9 mouse cellular contexts compared by ENCODE assay signal in genomic region chr6:115462743-115463337, GRCm38 (mm10).
DNase-seq lines count a peak whose midpoint lies in the region; ATAC-seq and TF ChIP-seq lines count a peak whose summit lies in the region.
"Had no signal": no experiment of that assay in that cellular context is flagged by ENCODE, and none has a peak within 500 bp of the region (broad histone marks: within the 10 kb centered on the region; RNA-seq: fewer than 3 reads in every experiment).

No protein-coding gene starts in this region.

- peaks cover 2 to 11% of the 10 kb centered on the region in 2 experiments; a peak in 3 of 4 replicates for H3K4me1 ChIP-seq in MEL (ENCODE audit: control insufficient read depth in 1 of 2, insufficient read depth in 2 of 2, low read length in 2 of 2)
- H3K4me1 ChIP-seq in heart, embryonic 13.5 days: peaks cover 8% of the 10 kb centered on the region; the same call in 1 of the 2 replicates
- H3K4me1 ChIP-seq in hindbrain, embryonic 14.5 days (replicated peaks; ENCODE audit: control insufficient read depth, insufficient read depth, low read length): no peaks in the 10 kb centered on the region
- H3K4me1 ChIP-seq: neural tube, embryonic 12.5 days had no signal

- no peak for TF ChIP-seq RAD21 in MEL (IDR thresholded peaks at IDR 0.05; ENCODE audit: low read depth, low read length)

- TF ChIP-seq CTCF in MEL (IDR thresholded peaks at IDR 0.05 in 2 of 3, conservative IDR thresholded peaks at IDR 0.05 in 1 of 3; ENCODE audit: control insufficient read depth in 1 of 3, insufficient read depth in 1 of 3, low read depth in 2 of 3, low read length in 3 of 3, poor library complexity in 1 of 3, severe bottlenecking in 1 of 3): no peak

- no peak for TF ChIP-seq EP300 in MEL (IDR thresholded peaks at IDR 0.05; ENCODE audit: low read depth in 1 of 2, low read length in 2 of 2)

- peak; percentile 49 for DNase-seq in MEL (ENCODE audit: low read depth, low spot score)
- peak; percentile 66 for DNase-seq in cerebellum, adult 11 months
- DNase-seq in lung, adult 18-20 months: peak; percentile 80 to 81
- DNase-seq in urinary bladder, adult 2 months (ENCODE audit: low spot score): peak; percentile 57
- DNase-seq in layer of hippocampus, adult 8-10 months (ENCODE audit: low spot score in 2 of 2): no peak
- no peak for DNase-seq in frontal cortex, postnatal 14 days (ENCODE audit: low spot score in 2 of 2)
- no peak for DNase-seq in hindbrain, embryonic 14.5 days (ENCODE audit: low spot score)

- no peak for ATAC-seq in heart, embryonic 13.5 days (ENCODE audit: extremely low read depth, insufficient number of reproducible peaks, low FRiP score, low TSS enrichment)
- no peak for ATAC-seq in hindbrain, embryonic 14.5 days (ENCODE audit: low FRiP score)

- H3K79me2 ChIP-seq in MEL (ENCODE audit: control insufficient read depth, insufficient read depth, low read length, poor library complexity): no peaks in the 10 kb centered on the region

- peaks cover 0 to 13% of the 10 kb centered on the region in 2 experiments; a peak in 2 of 4 replicates for H3K36me3 ChIP-seq in MEL (ENCODE audit: control insufficient read depth in 1 of 2, insufficient read depth in 2 of 2, low read length in 2 of 2)
- H3K36me3 ChIP-seq in heart, embryonic 13.5 days: no peaks in the 10 kb centered on the region
- H3K36me3 ChIP-seq in hindbrain, embryonic 14.5 days (replicated peaks; ENCODE audit: control insufficient read depth, insufficient read depth): no peaks in the 10 kb centered on the region
- H3K36me3 ChIP-seq: neural tube, embryonic 12.5 days had no signal

- no peak overlapping the region for H3K9ac ChIP-seq in MEL (ENCODE audit: control insufficient read depth, low read depth, low read length, poor library complexity, severe bottlenecking)
- no peak overlapping the region for H3K9ac ChIP-seq in heart, embryonic 13.5 days
- H3K9ac ChIP-seq in hindbrain, embryonic 14.5 days: no peak overlapping the region
- H3K9ac ChIP-seq: neural tube, embryonic 12.5 days had no signal

- no peak overlapping the region for H3K27ac ChIP-seq in MEL (ENCODE audit: control insufficient read depth, low read depth, low read length)
- no peak overlapping the region for H3K27ac ChIP-seq in heart, embryonic 13.5 days (replicated peaks)
- no peak overlapping the region for H3K27ac ChIP-seq in hindbrain, embryonic 14.5 days
- H3K27ac ChIP-seq: neural tube, embryonic 12.5 days had no signal

- 50% methylated on average over 16 of the region's 16 CpGs for WGBS in heart, embryonic 13.5 days
- 85% methylated on average over 16 of the region's 16 CpGs for WGBS in hindbrain, embryonic 14.5 days

- no peaks in the 10 kb centered on the region for H3K27me3 ChIP-seq in MEL (ENCODE audit: control insufficient read depth in 1 of 2, insufficient read depth in 2 of 2, low read length in 2 of 2)
- no peaks in the 10 kb centered on the region for H3K27me3 ChIP-seq in heart, embryonic 13.5 days (replicated peaks)
- no peaks in the 10 kb centered on the region for H3K27me3 ChIP-seq in hindbrain, embryonic 14.5 days (ENCODE audit: control insufficient read depth, insufficient read depth, low read length)
- H3K27me3 ChIP-seq: neural tube, embryonic 12.5 days had no signal

- no peaks in the 10 kb centered on the region for H3K9me3 ChIP-seq in MEL (replicated peaks; ENCODE audit: insufficient read depth, low read length)
- 0 out of 2 replicates have a peak, but pooled peaks cover 2% of the 10 kb centered on the region for H3K9me3 ChIP-seq in heart, embryonic 13.5 days
- H3K9me3 ChIP-seq in hindbrain, embryonic 14.5 days (ENCODE audit: control insufficient read depth, low read length): no peaks in the 10 kb centered on the region
- H3K9me3 ChIP-seq: neural tube, embryonic 12.5 days had no signal

- H3K4me3 ChIP-seq in MEL (ENCODE audit: control insufficient read depth in 1 of 2, insufficient read depth in 1 of 2, low read depth in 2 of 2, low read length in 2 of 2): no peak overlapping the region
- no peak overlapping the region for H3K4me3 ChIP-seq in heart, embryonic 13.5 days
- no peak overlapping the region for H3K4me3 ChIP-seq in hindbrain, embryonic 14.5 days (replicated peaks; ENCODE audit: low read length)
- H3K4me3 ChIP-seq: neural tube, embryonic 12.5 days had no signal

- peak overlapping the region; percentile 16; the same call in 1 of the 2 replicates for H3K4me2 ChIP-seq in heart, embryonic 13.5 days
- H3K4me2 ChIP-seq in hindbrain, embryonic 14.5 days (replicated peaks): no peak overlapping the region
- H3K4me2 ChIP-seq: neural tube, embryonic 12.5 days had no signal

- no peak for TF ChIP-seq POLR2A in MEL (IDR thresholded peaks at IDR 0.05; ENCODE audit: control insufficient read depth in 1 of 2, insufficient read depth in 1 of 2, low read depth in 1 of 2, low read length in 2 of 2, poor library complexity in 1 of 2)

TF ChIP-seq in MEL, 35 proteins besides CTCF, POLR2A, EP300 and RAD21:
- no peak for TF ChIP-seq MXI1 (IDR thresholded peaks at IDR 0.05; ENCODE audit: low read depth, low read length)
- TF ChIP-seq CHD2 (IDR thresholded peaks at IDR 0.05; ENCODE audit: low read length): no peak
- peak; percentile 17; the same call in 1 of the 2 replicates for TF ChIP-seq TAL1 (IDR thresholded peaks at IDR 0.05; ENCODE audit: low read length)
- no peak for TF ChIP-seq E2F4 (IDR thresholded peaks at IDR 0.05; ENCODE audit: borderline replicate concordance, low read depth, low read length)
- no peak for TF ChIP-seq USF1 (IDR thresholded peaks at IDR 0.05; ENCODE audit: low read depth, low read length)
- peak; percentile 76 for TF ChIP-seq ETS1 (IDR thresholded peaks at IDR 0.05; ENCODE audit: low read depth, low read length)
- TF ChIP-seq ZKSCAN1 (IDR thresholded peaks at IDR 0.05; ENCODE audit: low read depth, low read length): no peak
- no peak for TF ChIP-seq JUND (IDR thresholded peaks at IDR 0.05; ENCODE audit: low read depth, low read length)

Comparison
In these comparisons a context has a peak if more than half of its experiments do, and no peak if none do; other contexts are left out.
1. DNase-seq: peak in MEL (single experiment), cerebellum, adult 11 months (single experiment), lung, adult 18-20 months (2 of 2) and urinary bladder, adult 2 months (single experiment); none in layer of hippocampus, adult 8-10 months (0 of 2), frontal cortex, postnatal 14 days (0 of 2) and hindbrain, embryonic 14.5 days (single experiment).